Mouse (Mus musculus) gonadal fat pad, adult 2 months (tissue): ENCODE results near the gene 5730455P16Rik. TPM values are rescaled to one million over a fixed set of nuclear protein-coding genes. Genes with fewer than 3 reads are reported as not detected.
"Not testable (repeated sequence)": the region's sequence is repeated elsewhere in the genome, so short reads cannot be mapped to it uniquely, and the experiment has no call there.

Experiments used
- DNase-seq: peaks from one replicate; pipeline ENCODE4 v3.0.0-alpha.2; 2012; ENCODE audit warnings: low read depth
- polyA plus RNA-seq: library from polyadenylated mRNA; depleted of rRNA; stranded (reverse); fragments of >200 nt; gene quantifications from 2 replicates; pipeline ENCODE4 v1.2.3, GENCODE M21; 2012

5730455P16Rik gene
- polyA plus RNA-seq, 1 experiment, result 5.1 TPM

DNA sequence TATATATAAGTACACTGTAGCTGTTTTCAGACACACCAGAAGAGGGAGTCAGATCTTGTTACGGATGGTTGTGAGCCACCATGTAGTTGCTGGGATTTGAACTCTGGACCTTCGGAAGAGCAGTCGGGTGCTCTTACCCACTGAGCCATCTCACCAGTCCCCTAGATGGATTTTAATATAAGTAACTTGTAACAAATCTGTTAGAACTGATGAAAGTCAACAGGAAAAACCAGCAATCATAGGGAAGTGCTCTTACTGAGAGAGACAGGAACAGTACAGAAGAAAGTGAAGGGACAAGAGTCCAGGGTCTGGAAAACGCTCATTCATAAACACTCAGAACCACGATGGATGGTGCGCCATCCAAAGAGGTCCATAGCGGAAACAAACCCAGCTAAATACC lies 1.4 kb upstream of the 5730455P16Rik start:
- DNase-seq, result not testable (repeated sequence)

DNA sequence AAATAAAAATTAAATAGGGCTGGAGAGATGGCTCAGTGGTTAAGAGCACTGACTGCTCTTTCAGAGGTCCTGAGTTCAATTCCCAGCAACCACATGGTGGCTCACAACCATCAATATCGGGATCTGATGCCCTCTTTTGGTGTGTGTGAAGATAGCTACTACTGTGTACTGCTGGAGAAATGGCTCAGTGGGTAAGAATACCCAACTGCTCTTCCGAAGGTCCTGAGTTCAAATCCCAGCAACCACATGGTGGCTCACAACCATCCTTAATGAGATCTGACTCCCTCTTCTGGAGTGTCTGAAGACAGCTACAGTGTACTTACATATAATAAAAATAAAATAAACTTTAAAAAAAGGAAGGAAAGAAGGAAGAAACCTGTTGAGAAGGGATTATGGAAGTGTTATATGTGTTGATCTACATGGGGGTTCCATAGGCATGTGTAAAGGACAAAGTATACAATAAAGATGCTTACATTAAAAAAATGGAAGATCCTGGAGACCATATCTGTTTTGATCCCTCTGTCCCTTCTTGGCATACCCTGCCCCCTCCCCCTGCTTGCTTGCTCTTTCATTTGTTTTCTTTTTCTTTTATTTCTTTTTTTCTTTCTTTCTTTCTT lies 726 bp upstream of the 5730455P16Rik start:
- DNase-seq, result not testable (repeated sequence)

DNA sequence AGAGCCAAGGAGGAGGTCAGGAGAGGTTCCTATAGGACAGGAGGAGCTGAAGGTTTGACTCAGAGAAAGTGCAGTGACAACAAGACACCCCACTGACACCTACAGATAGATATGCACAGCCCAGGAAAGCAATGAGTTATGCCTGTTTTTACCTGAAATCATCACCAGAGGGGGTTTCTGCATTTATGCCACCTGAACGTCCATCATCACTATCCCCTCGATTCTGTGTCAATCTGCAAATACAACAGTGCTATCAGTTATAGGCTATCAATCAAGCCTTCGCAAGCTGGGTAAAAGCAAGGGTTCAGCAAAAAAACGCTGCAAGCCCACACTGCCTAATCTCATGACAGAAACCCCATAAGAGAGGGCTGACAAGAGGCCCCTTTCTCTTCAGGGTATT lies 1.2 kb downstream of the 5730455P16Rik start:
- DNase-seq, result no peak

DNA sequence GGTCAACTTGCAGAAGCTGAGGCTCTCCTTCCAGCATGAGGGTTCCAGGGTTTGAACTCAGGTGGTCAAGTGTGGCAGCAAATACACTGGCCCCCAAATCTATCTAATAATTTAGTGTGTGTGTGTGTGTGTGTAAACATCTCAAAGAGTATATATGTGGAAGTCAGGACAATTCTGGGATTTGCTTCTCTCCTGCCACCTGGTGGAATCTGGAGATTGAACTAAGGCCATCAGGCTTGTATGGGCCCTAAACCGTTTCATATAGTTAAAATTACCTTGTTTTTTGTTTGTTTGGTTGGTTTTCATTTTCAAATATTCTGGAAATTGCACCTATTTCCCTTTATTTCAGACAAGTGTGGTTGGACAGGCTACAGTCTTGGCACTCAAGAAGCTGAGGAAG lies 8.9 kb downstream of the 5730455P16Rik start:
- no peak for DNase-seq

DNA sequence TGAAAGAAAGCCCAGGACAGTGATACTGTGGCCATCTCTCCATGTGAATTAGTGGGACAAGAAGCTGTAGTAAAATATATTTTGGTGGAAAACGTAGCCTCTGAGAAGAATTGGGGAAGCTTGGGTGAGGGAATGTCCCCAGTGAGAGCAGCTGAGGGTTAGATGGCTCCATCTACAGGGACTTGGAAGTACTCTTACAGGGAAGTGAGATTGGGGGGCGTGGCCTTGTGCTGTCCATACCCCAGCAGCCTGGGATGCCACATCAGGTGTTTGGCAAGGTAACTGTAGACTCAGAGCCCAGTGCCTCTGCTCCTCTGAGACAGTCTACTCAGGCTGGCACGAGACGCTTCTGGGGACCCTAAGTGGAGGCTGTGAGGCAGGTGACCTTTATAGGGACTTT lies 23.0 kb downstream of the 5730455P16Rik start:
- DNase-seq, result no peak

DNA sequence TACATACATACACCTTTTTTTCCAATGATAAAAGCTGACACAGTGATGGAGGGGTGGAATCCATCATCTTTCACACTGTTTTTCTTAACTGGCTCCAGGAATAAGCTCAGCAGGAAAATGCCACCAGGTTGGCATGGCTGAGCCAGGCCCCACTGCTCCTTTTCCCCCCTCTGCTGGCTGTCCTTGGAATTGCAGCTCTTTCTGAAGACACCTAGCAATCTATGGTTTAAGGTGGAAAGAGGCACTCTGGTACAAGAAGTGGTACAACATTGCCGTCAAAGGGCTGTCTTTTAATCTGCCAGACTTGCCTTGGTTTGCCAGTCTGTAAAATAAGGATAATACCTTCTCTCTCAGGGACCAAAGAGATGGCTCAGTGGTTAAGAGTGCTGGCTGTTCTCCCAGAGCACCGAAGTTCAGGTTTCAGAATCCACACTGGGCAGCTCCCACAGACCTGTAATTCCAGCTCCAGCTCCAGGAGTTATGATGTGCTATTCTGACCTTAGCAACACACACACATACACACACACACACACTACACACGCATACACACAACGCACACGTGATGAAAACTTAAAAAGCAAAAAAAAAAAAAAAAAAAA lies 25.9 kb downstream of the 5730455P16Rik start:
- DNase-seq, result no peak

DNA sequence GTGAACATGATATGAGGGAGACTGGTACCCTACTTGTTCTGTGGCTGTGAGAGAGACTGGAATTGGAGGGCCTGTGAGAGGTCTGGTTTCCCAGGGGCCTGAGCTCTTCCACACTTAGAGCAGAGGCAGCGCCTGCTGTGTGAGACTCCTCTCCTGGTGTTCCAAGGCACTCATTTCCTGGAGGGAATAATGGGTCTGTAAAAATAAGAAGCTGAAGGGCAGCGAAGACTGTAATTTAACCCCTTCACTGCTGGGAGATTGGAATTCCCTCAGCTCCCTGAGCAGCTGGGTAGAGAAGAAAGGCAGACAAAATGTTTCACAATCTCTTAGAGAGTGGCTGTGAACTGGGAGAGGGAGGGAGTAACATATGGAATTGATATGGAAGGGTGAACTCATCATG lies 35.4 kb downstream of the 5730455P16Rik start:
- no peak for DNase-seq

DNA sequence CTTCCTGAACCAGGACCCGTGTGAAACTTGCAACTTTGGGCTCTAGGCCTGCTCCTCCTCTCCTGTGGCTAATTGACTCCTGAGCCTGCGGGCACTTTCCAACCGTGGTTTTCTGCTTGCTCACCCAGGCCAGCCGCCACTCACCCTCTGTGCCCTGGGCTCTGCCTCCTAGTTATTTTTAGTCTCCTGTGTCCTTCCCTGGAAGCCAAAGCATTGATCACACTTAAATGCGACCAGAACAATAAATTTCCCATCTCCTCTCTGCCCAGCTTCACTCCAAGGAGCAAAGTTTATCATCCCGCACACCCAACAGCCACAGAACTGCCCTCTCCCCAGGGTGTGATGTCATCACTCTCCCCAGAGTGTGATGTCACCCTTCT lies 41.5 kb downstream of the 5730455P16Rik start:
- DNase-seq, result no peak

DNA sequence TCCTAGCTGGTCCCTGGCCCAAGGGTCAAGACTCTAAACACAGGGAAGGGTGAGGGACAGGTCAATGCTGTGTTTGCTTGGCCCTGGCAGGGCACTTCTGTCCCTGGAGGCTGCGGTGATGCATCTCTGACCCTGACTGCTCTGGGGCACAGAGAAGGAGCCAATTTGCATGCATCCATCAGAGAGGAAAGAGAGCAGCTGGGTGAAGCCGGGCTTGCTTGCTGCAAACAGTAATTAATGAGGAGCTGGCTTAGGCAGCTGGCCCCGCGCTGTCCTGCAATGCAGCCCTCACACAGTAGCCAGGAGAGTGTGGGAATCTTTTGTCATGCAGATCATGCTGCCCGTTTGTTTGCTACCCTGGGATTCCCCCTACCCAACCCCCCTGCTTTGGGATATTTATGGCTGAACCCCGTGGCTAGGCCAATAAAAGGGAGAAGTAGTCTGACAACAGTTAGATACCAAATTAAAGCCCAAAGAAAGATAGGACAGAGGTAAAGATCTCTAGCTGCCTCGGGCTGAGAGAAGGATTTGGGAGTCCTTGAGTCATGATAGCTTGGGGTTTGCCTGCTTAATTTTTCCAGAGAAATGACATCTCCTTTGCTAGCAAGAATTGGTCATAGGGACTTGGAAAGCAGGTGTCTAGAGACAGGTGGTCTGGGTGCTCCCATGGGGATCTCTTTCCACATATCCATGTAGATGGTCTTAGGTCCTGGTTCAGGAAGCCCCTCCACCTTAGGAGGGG lies 42.1 kb downstream of the 5730455P16Rik start:
- no peak for DNase-seq

DNA sequence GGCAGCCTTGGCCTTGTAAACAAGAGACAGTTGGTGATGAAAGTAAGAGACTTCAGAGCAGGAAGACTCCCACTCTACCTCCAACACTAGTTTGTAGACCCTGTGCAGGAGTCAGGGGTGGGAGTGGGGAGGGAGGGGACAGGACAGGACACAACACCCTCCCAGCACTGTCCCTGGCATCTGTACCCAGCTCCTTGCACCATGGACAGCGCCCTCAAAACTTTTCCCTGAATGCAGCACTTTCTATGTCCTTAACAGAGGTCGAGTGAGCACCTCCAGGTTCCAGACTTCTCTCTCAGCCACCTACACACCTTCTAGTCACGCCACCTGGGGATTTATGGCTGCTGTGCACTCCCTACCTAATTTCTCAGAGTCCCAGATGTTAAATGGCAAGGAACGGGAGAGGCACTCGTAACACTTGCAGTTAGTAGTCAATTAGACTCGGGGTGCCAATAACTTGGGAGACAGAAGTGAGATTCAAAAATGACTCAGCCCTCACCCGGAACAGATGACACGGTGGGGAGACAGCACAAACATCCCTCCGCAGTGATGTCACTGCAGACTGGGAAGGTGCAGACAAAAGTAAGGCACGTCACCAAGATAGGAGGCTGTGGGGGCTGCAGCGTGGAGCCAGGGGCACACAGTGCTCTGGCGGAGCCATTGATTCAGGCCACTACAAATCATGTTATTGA lies 45.0 kb downstream of the 5730455P16Rik start:
- DNase-seq, result no peak

DNA sequence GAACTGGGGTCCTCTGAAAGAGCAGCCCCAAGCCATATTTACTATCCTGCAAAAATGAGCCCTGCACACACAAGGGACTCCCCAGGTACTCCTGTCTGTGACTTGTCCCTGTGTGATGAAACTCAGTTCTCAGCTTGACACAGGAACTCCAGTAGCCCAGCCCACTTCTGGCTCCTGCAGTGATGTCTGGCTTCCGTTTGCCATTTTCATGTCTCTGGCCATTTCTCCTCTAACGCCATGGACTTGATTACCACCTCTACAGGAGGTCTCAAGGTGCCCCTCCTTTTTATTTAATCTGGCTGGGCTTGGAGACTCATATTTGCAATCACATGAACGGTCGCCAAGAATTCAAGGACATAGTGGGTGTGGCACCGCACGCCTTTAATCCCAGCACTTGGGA lies 53.2 kb downstream of the 5730455P16Rik start:
- no peak for DNase-seq

DNA sequence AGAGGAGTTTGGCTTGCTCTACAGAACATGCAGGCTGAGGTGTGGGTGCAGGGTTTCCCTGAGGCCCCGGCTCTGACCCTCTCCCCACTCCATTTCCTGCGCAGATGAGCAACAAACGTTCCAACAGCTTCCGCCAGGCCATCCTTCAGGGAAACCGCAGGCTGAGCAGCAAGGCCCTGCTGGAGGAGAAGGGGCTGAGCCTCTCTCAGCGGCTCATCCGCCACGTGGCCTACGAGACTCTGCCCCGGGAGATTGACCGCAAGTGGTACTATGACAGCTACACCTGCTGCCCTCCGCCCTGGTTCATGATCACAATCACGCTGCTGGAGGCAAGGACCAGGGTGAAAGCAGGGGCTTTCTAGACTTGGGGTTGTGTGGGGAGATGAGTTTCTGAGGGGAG lies 54.6 kb downstream of the 5730455P16Rik start:
- DNase-seq, result no peak

DNA sequence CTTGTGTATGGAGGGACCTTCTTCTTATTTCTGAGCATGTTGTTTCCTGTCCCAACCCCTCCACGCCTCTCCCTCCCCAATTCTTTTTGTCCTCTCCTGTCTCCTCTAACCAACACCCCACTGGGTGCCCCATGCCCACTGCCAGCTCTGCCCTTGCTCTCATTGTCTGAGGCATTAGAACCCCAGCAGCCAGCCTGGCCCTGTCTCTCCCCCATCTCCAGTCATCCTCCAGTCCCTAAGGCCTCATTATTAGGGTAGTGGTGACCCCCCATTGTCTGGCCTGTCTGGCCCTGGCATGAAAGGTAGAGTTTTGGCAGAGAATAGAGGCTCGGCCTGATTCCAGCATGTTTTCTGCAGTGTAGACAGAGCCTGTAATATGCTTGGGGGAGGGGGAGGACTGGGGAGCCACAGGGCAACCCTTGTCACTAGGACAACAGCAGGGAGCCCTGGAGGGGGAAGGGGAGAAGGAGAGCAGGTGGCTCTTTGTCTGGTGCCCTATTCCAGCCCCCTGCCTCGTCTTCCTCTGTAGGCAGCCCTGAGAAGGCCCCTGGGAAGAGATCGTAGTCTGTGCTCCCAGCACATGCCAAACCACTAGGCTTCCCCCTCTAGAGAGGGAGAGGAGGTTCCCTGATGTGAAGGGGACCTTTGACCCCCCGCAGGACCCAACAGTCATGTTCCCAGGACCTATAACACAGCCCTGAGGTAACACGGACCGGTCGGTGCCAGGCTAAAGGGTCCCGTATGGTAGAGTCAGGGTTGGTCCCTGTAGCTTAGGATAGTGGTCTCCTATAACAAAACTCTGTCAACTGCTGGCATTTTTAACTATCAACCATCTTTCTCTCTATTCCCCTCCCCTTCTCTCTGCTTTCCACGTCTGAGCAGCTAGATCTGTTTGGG lies 61.8 kb downstream of the 5730455P16Rik start:
- no peak for DNase-seq

DNA sequence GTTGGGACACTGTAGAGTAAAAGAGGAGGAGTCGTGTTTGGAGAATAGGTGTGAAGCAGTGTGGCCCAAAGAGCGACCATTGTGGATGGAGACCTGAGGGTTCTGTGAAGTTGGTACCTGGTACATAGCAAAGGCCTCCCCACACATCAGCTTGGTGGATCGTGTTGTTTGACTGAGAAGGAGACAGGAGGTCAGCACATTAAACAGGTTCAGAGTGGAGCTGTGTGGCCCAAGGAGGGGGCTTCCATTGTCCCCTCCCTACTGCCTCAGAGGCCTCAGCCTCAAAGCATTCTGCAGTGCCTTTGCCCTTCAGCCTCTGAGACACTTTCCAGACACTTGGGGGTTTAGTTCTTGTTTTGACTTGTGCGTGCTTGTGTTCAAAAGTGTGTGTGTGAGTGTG lies 63.9 kb downstream of the 5730455P16Rik start:
- DNase-seq, result no peak

DNA sequence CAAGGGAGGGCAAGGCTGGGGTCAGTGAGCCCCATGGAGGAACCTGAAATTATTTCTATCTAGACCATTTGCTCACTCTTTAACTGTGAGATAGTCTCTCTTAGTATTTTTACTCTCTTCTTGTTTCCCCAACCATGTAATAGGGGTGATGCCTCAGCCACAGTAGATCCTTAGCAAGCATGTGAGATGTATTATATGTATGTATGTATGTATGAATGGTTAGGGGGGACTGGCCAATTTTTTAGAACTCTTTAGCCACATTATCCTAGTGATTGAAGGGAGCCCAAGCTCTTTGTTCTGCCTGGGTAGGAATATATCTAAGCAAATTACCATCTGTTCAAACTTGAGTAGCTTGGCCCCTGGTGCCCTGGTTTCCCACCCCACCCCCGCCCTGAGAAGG lies 64.4 kb downstream of the 5730455P16Rik start:
- no peak for DNase-seq

DNA sequence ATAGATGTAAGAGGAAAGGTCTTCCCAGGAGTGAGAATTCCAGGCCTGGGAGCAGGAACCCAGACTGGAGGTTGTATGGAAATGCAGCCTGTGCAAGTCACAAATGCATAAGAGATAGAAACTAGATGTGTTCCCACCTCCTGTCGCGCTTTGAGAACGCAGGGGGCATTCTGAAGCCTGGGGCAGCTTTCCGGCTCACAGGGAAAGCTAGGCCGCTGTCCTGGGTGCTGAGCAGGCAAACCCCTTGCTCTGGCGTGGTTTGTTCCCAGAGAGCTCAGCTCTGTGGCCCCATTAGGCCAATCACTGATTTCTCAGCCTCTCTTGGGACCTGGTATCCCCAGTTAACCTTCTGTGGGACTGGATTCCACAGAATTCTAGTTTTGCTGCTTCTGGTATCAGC lies 65.3 kb downstream of the 5730455P16Rik start:
- no peak for DNase-seq

DNA sequence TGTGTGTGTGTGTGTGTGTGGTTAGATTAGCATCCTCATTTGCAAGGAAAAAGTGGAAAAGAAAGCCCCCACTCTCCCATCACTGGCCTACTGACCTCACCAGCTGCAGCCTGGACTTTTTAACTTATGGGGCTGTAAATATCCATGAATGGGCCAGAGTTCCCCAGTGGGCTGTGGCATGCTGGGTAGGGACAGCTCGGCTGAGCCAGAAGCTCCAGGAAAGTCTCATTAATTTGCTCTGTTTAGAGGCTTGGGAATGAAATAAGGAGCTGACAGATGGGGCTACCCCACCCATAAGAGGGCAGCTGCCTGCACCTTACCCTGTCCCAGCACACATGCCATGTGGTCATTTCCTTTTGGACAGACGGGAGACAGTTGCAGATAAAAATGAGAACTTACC lies 65.8 kb downstream of the 5730455P16Rik start:
- DNase-seq, result no peak

DNA sequence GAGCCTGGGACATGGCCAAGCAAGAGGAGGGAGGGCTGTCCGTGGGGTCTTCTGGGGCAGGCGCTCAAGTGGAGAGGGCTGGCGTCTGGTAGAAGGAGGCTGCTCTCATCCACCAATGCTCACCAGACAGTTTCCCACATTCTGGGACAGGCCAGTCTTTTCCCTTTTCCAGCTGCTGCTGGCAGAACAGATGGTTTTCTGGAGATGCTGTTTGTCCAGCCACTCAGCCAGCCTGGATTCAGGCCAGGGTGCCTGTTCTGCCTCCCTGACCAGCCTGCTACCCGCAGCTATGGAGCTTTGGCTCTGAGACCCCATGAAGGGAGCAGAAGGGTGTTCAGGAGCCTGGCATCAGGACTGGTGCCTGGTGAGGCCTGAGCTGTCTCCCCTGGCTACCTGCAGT lies 66.6 kb downstream of the 5730455P16Rik start:
- no peak for DNase-seq
